Mouse (Mus musculus) midbrain, embryonic 11.5 days (tissue): ENCODE measurements around the gene AI481877. TPM values are rescaled to one million over a fixed set of nuclear protein-coding genes. Genes with fewer than 3 reads are reported as not detected.

Experiments
- ATAC-seq: fragments of 200-750 bp; cut with Nextera tagmentation; 2 replicates; pipeline ENCODE4 v1.8.0; 2017; ENCODE audit warnings: moderate TSS enrichment, moderate library complexity; ENCODE audit not compliant: low FRiP score
- DNase-seq: peaks from one replicate; pipeline ENCODE4 v3.0.0; 2015; ENCODE audit warnings: low spot score; ENCODE audit errors: missing footprints
- H3K27ac ChIP-seq: fragments of 300-500 bp; sonication (generic); 2 replicates; pipeline ENCODE4 v1.5.1; 2014; ENCODE audit warnings: low read depth, low read length
- H3K27me3 ChIP-seq: fragments of 300-500 bp; sonication (generic); 2 replicates; pipeline ENCODE4 v1.6.1; 2014; ENCODE audit warnings: mild to moderate bottlenecking, low read length, moderate library complexity, mixed read lengths; ENCODE audit not compliant: control insufficient read depth, insufficient read depth
- H3K36me3 ChIP-seq: fragments of 300-500 bp; sonication (generic); 2 replicates; pipeline ENCODE4 v1.6.1; 2014; ENCODE audit warnings: mild to moderate bottlenecking, low read length, moderate library complexity, mixed read lengths; ENCODE audit not compliant: control insufficient read depth, insufficient read depth
- H3K4me1 ChIP-seq: fragments of 300-500 bp; sonication (generic); 2 replicates; pipeline ENCODE4 v1.6.1; 2014; ENCODE audit warnings: low read length; ENCODE audit not compliant: control insufficient read depth, insufficient read depth
- H3K4me2 ChIP-seq: fragments of 300-500 bp; sonication (generic); 2 replicates; pipeline ENCODE4 v1.6.1; 2014; ENCODE audit warnings: mild to moderate bottlenecking, moderate library complexity
- H3K4me3 ChIP-seq: fragments of 300-500 bp; sonication (generic); 2 replicates; pipeline ENCODE4 v1.5.1; 2014; ENCODE audit warnings: low read depth, low read length
- H3K9ac ChIP-seq: fragments of 300-500 bp; sonication (generic); 2 replicates; pipeline ENCODE4 v1.6.1; 2014; ENCODE audit warnings: low read length
- H3K9me3 ChIP-seq: fragments of 300-500 bp; sonication (generic); 2 replicates; pipeline ENCODE4 v1.6.1; 2016; ENCODE audit warnings: low read length; ENCODE audit not compliant: control insufficient read depth
- WGBS: fragments of 180-500 bp; shearing (Covaris S2); extraction: QIAGEN DNeasy Blood & Tissue Kit; methylation state at CpG from one replicate; pipeline ENCODE4 v1.1.7; 2014; 5-methylcytosine and 5-hydroxymethylcytosine counted together
- polyA plus RNA-seq: library from polyadenylated mRNA; unstranded; fragments of >200 nt; fragmentation: Nextera tagmentation; extraction: Ambion mirVana; gene quantifications from 2 replicates; pipeline ENCODE4 v1.2.1, GENCODE M21; 2014

The AI481877 gene
- polyA plus RNA-seq, 1 experiment from 2014 or later = not detected

GRCm38 (mm10) chr4:59043074-59043473, 95.7 kb downstream of the AI481877 start:
- Histone ChIP-seq H3K9ac (no peak overlapping the region), H3K4me3 (no peak overlapping the region), H3K27me3 (no peaks in the 10 kb centered on the region), H3K27ac (no peak overlapping the region), H3K9me3 (no peaks in the 10 kb centered on the region), H3K4me2 (no peak overlapping the region), H3K36me3 (no peaks in the 10 kb centered on the region; the same call in 1 of the 2 replicates), H3K4me1 (no peaks in the 10 kb centered on the region)
- DNase-seq (no peak), ATAC-seq (no peak)
- 98% methylated on average over 5 of the region's 5 CpGs for WGBS

DNA sequence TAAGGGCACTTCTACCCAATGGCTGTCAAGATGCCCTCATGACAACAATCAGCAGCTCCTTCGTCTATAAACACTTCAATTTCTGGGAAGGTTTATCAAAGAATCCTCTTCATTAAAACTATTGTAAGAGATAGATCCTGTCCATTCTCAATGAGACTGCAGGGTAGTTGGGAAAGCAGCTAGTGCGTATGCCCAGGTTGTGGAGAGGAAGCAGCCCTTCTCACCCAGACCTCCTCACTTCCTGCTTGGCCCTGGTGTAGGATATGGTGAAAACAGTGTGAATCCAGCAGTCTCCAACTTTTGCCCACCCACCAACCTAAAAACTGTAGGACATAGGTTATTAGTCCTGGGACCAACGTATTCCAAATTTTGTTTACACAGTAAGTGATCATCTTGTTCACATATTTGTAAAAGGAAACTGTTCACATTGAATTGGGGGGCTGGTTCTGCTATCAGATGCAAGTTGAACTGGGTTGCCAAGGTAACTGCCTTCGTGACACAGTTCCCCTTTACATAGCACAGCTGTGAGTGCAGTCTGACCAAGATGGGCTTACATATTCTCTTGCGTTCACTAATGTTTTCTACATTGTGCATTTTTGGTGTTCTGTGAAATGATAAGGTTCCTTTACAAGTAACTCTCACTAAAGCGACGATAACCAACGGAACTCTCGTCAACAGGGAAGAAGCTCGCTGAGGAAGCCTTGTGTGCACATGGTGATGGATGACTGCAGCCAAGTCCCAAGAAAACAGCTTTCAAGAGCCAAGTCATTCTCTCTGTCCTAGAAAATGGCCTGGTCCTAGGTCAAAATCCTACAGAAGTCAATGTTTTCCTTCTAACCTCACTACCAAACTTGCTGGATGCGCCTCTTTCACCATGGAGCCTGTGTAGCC, 98.1 kb downstream of the AI481877 start:
- no peak overlapping the region for H3K4me2 ChIP-seq
- H3K36me3 ChIP-seq = no peaks in the 10 kb centered on the region; the same call in 1 of the 2 replicates
- no peak overlapping the region for H3K27ac ChIP-seq
- ATAC-seq (no peak), DNase-seq (no peak)
- H3K9me3 ChIP-seq = no peaks in the 10 kb centered on the region
- H3K9ac ChIP-seq = no peak overlapping the region
- H3K4me3 ChIP-seq = no peak overlapping the region
- 88% methylated on average over 11 of the region's 11 CpGs for WGBS
- H3K4me1 ChIP-seq = 0 out of 2 replicates have a peak, but pooled peaks cover 2% of the 10 kb centered on the region
- no peaks in the 10 kb centered on the region for H3K27me3 ChIP-seq

GRCm38 (mm10) chr4:59037525-59037924, 101.3 kb downstream of the AI481877 start:
- Histone ChIP-seq H3K4me1 (0 out of 2 replicates have a peak, but pooled peaks cover 2% of the 10 kb centered on the region), H3K27me3 (no peaks in the 10 kb centered on the region), H3K27ac (no peak overlapping the region), H3K9ac (no peak overlapping the region), H3K4me2 (no peak overlapping the region), H3K36me3 (no peaks in the 10 kb centered on the region; the same call in 1 of the 2 replicates), H3K4me3 (no peak overlapping the region), H3K9me3 (no peaks in the 10 kb centered on the region)
- WGBS = 76% methylated on average over 3 of the region's 3 CpGs
- peak; percentile 82 for DNase-seq
- no peak for ATAC-seq

GRCm38 (mm10) chr4:59036490-59037127, 102.2 kb downstream of the AI481877 start:
- no peak overlapping the region for H3K4me3 ChIP-seq
- WGBS = 49% methylated on average over 13 of the region's 13 CpGs
- H3K9me3 ChIP-seq = no peaks in the 10 kb centered on the region
- DNase-seq = peak; percentile 95
- H3K27ac ChIP-seq = no peak overlapping the region
- H3K36me3 ChIP-seq = no peaks in the 10 kb centered on the region; the same call in 1 of the 2 replicates
- 0 out of 2 replicates have a peak, but pooled peaks cover 2% of the 10 kb centered on the region for H3K4me1 ChIP-seq
- H3K9ac ChIP-seq = no peak overlapping the region
- no peak overlapping the region for H3K4me2 ChIP-seq
- no peaks in the 10 kb centered on the region for H3K27me3 ChIP-seq
- peak; percentile 18 for ATAC-seq

GRCm38 (mm10) chr4:59035786-59036350, 102.9 kb downstream of the AI481877 start:
- Histone ChIP-seq H3K9ac (peak overlapping the region; percentile 89), H3K27me3 (no peaks in the 10 kb centered on the region), H3K9me3 (no peaks in the 10 kb centered on the region), H3K4me1 (0 out of 2 replicates have a peak, but pooled peaks cover 2% of the 10 kb centered on the region), H3K36me3 (no peaks in the 10 kb centered on the region; the same call in 1 of the 2 replicates), H3K4me2 (peak overlapping the region; percentile 76), H3K4me3 (peak overlapping the region; percentile 75), H3K27ac (peak overlapping the region; percentile 57; the same call in 1 of the 2 replicates)
- WGBS = 54% methylated on average over 18 of the region's 18 CpGs
- DNase-seq (no peak), ATAC-seq (peak; percentile 38)

GRCm38 (mm10) chr4:59034918-59035785, 103.6 kb downstream of the AI481877 start, which contains the start of gene Gng10:
Gng10 (plus strand) TSS chr4:59035088.
- Histone ChIP-seq H3K27ac (peak within 1 kb of the TSS; percentile 57), H3K4me3 (peak within 1 kb of the TSS; percentile 75), H3K27me3 (no peaks in the 10 kb centered on the region), H3K9me3 (no peaks in the 10 kb centered on the region), H3K4me1 (0 out of 2 replicates have a peak, but pooled peaks cover 2% of the 10 kb centered on the region), H3K9ac (peak within 1 kb of the TSS; percentile 89), H3K36me3 (no peaks in the 10 kb centered on the region), H3K4me2 (peak within 1 kb of the TSS; percentile 76)
- 3% methylated on average over 75 of the region's 76 CpGs for WGBS
- ATAC-seq (peak; percentile 89), DNase-seq (peak; percentile 96)

GRCm38 (mm10) chr4:59034325-59034917, 104.4 kb downstream of the AI481877 start:
- no peaks in the 10 kb centered on the region for H3K9me3 ChIP-seq
- no peak overlapping the region for H3K27ac ChIP-seq
- H3K27me3 ChIP-seq = no peaks in the 10 kb centered on the region
- DNase-seq = peak; percentile 84
- WGBS = 77% methylated on average over 10 of the region's 10 CpGs
- 0 out of 2 replicates have a peak, but pooled peaks cover 2% of the 10 kb centered on the region for H3K4me1 ChIP-seq
- peak overlapping the region; percentile 76 for H3K4me2 ChIP-seq
- H3K9ac ChIP-seq = peak overlapping the region; percentile 89; the same call in 1 of the 2 replicates
- H3K36me3 ChIP-seq = no peaks in the 10 kb centered on the region
- peak overlapping the region; percentile 75 for H3K4me3 ChIP-seq
- peak; percentile 23 for ATAC-seq

DNA sequence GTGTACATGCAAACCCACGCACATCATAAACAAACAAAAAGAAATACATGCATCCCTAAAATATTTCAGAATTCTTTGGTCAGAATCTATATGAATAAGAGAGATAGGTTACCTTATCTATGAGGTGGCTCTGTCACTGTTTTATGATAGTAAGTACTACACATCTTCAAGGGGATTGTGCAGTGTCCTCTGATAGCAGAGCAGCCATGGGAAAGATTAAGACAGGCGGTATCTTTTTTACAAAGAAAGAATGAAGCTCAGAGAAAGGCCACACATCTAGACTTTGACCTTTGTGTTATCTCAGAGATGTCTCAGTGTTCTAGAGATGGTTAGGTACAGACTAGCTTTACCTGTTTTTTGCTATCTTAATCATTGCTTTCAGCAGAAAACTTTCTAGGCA, 121.9 kb downstream of the AI481877 start:
- Histone ChIP-seq H3K27ac (no peak overlapping the region), H3K4me1 (no peaks in the 10 kb centered on the region), H3K27me3 (no peaks in the 10 kb centered on the region), H3K4me2 (no peak overlapping the region), H3K9me3 (no peaks in the 10 kb centered on the region), H3K36me3 (no peaks in the 10 kb centered on the region), H3K4me3 (no peak overlapping the region), H3K9ac (no peak overlapping the region)
- 92% methylated on average over 2 of the region's 2 CpGs for WGBS
- no peak for DNase-seq
- no peak for ATAC-seq
